Mouse (Mus musculus) hindbrain, embryonic 14.5 days (tissue): ENCODE results near the gene Fkbp7. TPM values are rescaled to one million over a fixed set of nuclear protein-coding genes. Genes with fewer than 3 reads are reported as not detected.

Experiments used
- ATAC-seq: fragments of 200-750 bp; cut with Nextera tagmentation; 2 replicates; pipeline ENCODE4 v1.8.0; 2017; ENCODE audit warnings: moderate number of reproducible peaks, mild to moderate bottlenecking, moderate TSS enrichment, moderate library complexity; ENCODE audit not compliant: low FRiP score
- DNase-seq: peaks from one replicate; pipeline ENCODE4 v3.0.0-alpha.2; 2015; ENCODE audit warnings: low spot score
- H3K27ac ChIP-seq: fragments of 300-500 bp; sonication (generic); 2 replicates; pipeline ENCODE4 v1.5.1; 2014; ENCODE audit warnings: mild to moderate bottlenecking, moderate library complexity
- H3K27me3 ChIP-seq: fragments of 300-500 bp; sonication (generic); 2 replicates; pipeline ENCODE4 v1.6.1; 2014; ENCODE audit warnings: mild to moderate bottlenecking, low read length, mixed read lengths; ENCODE audit not compliant: control insufficient read depth, insufficient read depth
- H3K36me3 ChIP-seq: fragments of 300-500 bp; sonication (generic); replicated peaks from 2 replicates; pipeline ENCODE4 v1.6.1; 2014; ENCODE audit not compliant: control insufficient read depth, insufficient read depth
- H3K4me1 ChIP-seq: fragments of 300-500 bp; sonication (generic); replicated peaks from 2 replicates; pipeline ENCODE4 v1.6.1; 2014; ENCODE audit warnings: antibody characterized with exemption, low read length, mixed read lengths; ENCODE audit not compliant: control insufficient read depth, insufficient read depth
- H3K4me2 ChIP-seq: fragments of 300-500 bp; sonication (generic); replicated peaks from 2 replicates; pipeline ENCODE4 v1.6.1; 2014; ENCODE audit warnings: mild to moderate bottlenecking, moderate library complexity
- H3K4me3 ChIP-seq: fragments of 300-500 bp; sonication (generic); replicated peaks from 2 replicates; pipeline ENCODE4 v1.5.1; 2014; ENCODE audit warnings: mild to moderate bottlenecking, low read length
- H3K9ac ChIP-seq: fragments of 300-500 bp; sonication (generic); 2 replicates; pipeline ENCODE4 v1.6.1; 2014
- H3K9me3 ChIP-seq: fragments of 300-500 bp; sonication (generic); 2 replicates; pipeline ENCODE4 v1.6.1; 2016; ENCODE audit warnings: low read length; ENCODE audit not compliant: control insufficient read depth
- WGBS: fragments of 180-500 bp; shearing (Covaris S2); extraction: QIAGEN DNeasy Blood & Tissue Kit; methylation state at CpG from one replicate; pipeline ENCODE4 v1.1.7; 2014; 5-methylcytosine and 5-hydroxymethylcytosine counted together
- polyA plus RNA-seq: library from polyadenylated mRNA; unstranded; fragments of >200 nt; fragmentation: Nextera tagmentation; extraction: Ambion mirVana; gene quantifications from 2 replicates; pipeline ENCODE4 v1.2.1, GENCODE M21; 2014

Gene Fkbp7
- polyA plus RNA-seq: 15.4 and 19.7 TPM in 2 replicates

GRCm38 (mm10) chr2:76672966-76673392 lies at the start of gene Fkbp7:
Fkbp7 (minus strand) TSS chr2:76673116.
- Histone ChIP-seq H3K9ac (peak within 1 kb of the TSS; percentile 53), H3K27ac (peak within 1 kb of the TSS; percentile 79), H3K36me3 (no peaks in the 10 kb centered on the region), H3K27me3 (no peaks in the 10 kb centered on the region), H3K9me3 (no peaks in the 10 kb centered on the region), H3K4me3 (peak within 1 kb of the TSS; percentile 41), H3K4me2 (peak within 1 kb of the TSS; percentile 56), H3K4me1 (peaks cover 31% of the 10 kb centered on the region)
- peak; percentile 95 for DNase-seq
- WGBS: under 1% methylated on average over 17 of the region's 17 CpGs
- peak; percentile 93 for ATAC-seq

GRCm38 (mm10) chr2:76719650-76720049 lies 46.7 kb upstream of the Fkbp7 start:
- no peak overlapping the region for H3K4me2 ChIP-seq
- no peak overlapping the region for H3K9ac ChIP-seq
- no peak for DNase-seq
- no peaks in the 10 kb centered on the region for H3K4me1 ChIP-seq
- peaks cover 58% of the 10 kb centered on the region for H3K9me3 ChIP-seq
- H3K27me3 ChIP-seq: no peaks in the 10 kb centered on the region
- ATAC-seq: no peak
- no peak overlapping the region for H3K4me3 ChIP-seq
- peaks cover 4% of the 10 kb centered on the region; the same call in 1 of the 2 replicates for H3K36me3 ChIP-seq
- no peak overlapping the region for H3K27ac ChIP-seq
- 96% methylated on average over 14 of the region's 14 CpGs for WGBS

GRCm38 (mm10) chr2:76714984-76715383 lies 42.1 kb upstream of the Fkbp7 start:
- WGBS: 72% methylated on average over 8 of the region's 8 CpGs
- Histone ChIP-seq H3K4me1 (no peaks in the 10 kb centered on the region), H3K9me3 (peaks cover 81% of the 10 kb centered on the region), H3K4me3 (no peak overlapping the region), H3K27ac (no peak overlapping the region), H3K4me2 (no peak overlapping the region), H3K9ac (no peak overlapping the region), H3K36me3 (peaks cover 13% of the 10 kb centered on the region), H3K27me3 (no peaks in the 10 kb centered on the region)
- ATAC-seq (no peak), DNase-seq (no peak)

- DNase-seq (no peak), ATAC-seq (no peak)
- Histone ChIP-seq H3K4me2 (no peak overlapping the region), H3K4me3 (no peak overlapping the region), H3K27me3 (no peaks in the 10 kb centered on the region), H3K27ac (no peak overlapping the region), H3K4me1 (no peaks in the 10 kb centered on the region), H3K9ac (no peak overlapping the region), H3K36me3 (peaks cover 16% of the 10 kb centered on the region), H3K9me3 (peaks cover 42% of the 10 kb centered on the region)
- 90% methylated on average over 3 of the region's 3 CpGs for WGBS
Observed at GRCm38 (mm10) chr2:76708512-76708911, 35.6 kb upstream of the Fkbp7 start.

GRCm38 (mm10) chr2:76705655-76706054 lies 32.7 kb upstream of the Fkbp7 start:
- no peak for ATAC-seq
- no peak overlapping the region for H3K9ac ChIP-seq
- WGBS: 86% methylated on average over 13 of the region's 13 CpGs

GRCm38 (mm10) chr2:76702751-76703150 lies 29.8 kb upstream of the Fkbp7 start:
- no peak overlapping the region for H3K27ac ChIP-seq
- ATAC-seq (no peak), DNase-seq (no peak)
- no peaks in the 10 kb centered on the region for H3K27me3 ChIP-seq
- H3K9me3 ChIP-seq: no peaks in the 10 kb centered on the region
- no peak overlapping the region for H3K4me3 ChIP-seq
- no peak overlapping the region for H3K9ac ChIP-seq
- no peak overlapping the region for H3K4me2 ChIP-seq
- no peaks in the 10 kb centered on the region for H3K36me3 ChIP-seq
- WGBS: 86% methylated on average over 5 of the region's 5 CpGs
- no peaks in the 10 kb centered on the region for H3K4me1 ChIP-seq

More at GRCm38 (mm10) chr2:76705655-76706054, 32.7 kb upstream of the Fkbp7 start:
- DNase-seq: no peak
- Histone ChIP-seq H3K9me3 (peaks cover 20% of the 10 kb centered on the region), H3K27me3 (no peaks in the 10 kb centered on the region), H3K4me1 (no peaks in the 10 kb centered on the region), H3K4me3 (no peak overlapping the region), H3K36me3 (peaks cover 14% of the 10 kb centered on the region), H3K4me2 (no peak overlapping the region), H3K27ac (no peak overlapping the region)

GRCm38 (mm10) chr2:76702188-76702587 lies 29.3 kb upstream of the Fkbp7 start:
- Histone ChIP-seq H3K9ac (no peak overlapping the region), H3K4me1 (no peaks in the 10 kb centered on the region), H3K4me2 (no peak overlapping the region), H3K4me3 (no peak overlapping the region), H3K27me3 (no peaks in the 10 kb centered on the region), H3K36me3 (peaks cover 5% of the 10 kb centered on the region; the same call in 1 of the 2 replicates), H3K27ac (no peak overlapping the region), H3K9me3 (no peaks in the 10 kb centered on the region)
- DNase-seq (no peak), ATAC-seq (no peak)
- 86% methylated on average over 3 of the region's 3 CpGs for WGBS

- ATAC-seq (no peak), DNase-seq (no peak)
- H3K27ac ChIP-seq: no peak overlapping the region
- H3K9me3 ChIP-seq: no peaks in the 10 kb centered on the region
- H3K4me3 ChIP-seq: no peak overlapping the region
- H3K4me2 ChIP-seq: no peak overlapping the region
- 89% methylated on average over 6 of the region's 6 CpGs for WGBS
- peaks cover 70% of the 10 kb centered on the region for H3K36me3 ChIP-seq
- H3K27me3 ChIP-seq: no peaks in the 10 kb centered on the region
- no peaks in the 10 kb centered on the region for H3K4me1 ChIP-seq
- no peak overlapping the region for H3K9ac ChIP-seq
Observed at GRCm38 (mm10) chr2:76695290-76695689, 22.4 kb upstream of the Fkbp7 start.

- no peak overlapping the region for H3K4me3 ChIP-seq
- WGBS: 84% methylated on average over 5 of the region's 5 CpGs
- peaks cover 78% of the 10 kb centered on the region for H3K36me3 ChIP-seq
- no peaks in the 10 kb centered on the region for H3K4me1 ChIP-seq
- H3K9ac ChIP-seq: no peak overlapping the region
- no peak overlapping the region for H3K4me2 ChIP-seq
- ATAC-seq (no peak), DNase-seq (no peak)
- no peaks in the 10 kb centered on the region for H3K9me3 ChIP-seq
- H3K27ac ChIP-seq: no peak overlapping the region
- H3K27me3 ChIP-seq: no peaks in the 10 kb centered on the region
Observed at GRCm38 (mm10) chr2:76693765-76694164, 20.8 kb upstream of the Fkbp7 start.
